Mouse (Mus musculus): ENCODE measurements around the gene Pfn3. TPM values are rescaled to one million over a fixed set of nuclear protein-coding genes. Genes with fewer than 3 reads are reported as not detected.
"Not testable (repeated sequence)": the region's sequence is repeated elsewhere in the genome, so short reads cannot be mapped to it uniquely, and the experiment has no call there.

The Pfn3 gene
- polyA plus RNA-seq, 1 experiment from 2014 or later, result not detected

DNA sequence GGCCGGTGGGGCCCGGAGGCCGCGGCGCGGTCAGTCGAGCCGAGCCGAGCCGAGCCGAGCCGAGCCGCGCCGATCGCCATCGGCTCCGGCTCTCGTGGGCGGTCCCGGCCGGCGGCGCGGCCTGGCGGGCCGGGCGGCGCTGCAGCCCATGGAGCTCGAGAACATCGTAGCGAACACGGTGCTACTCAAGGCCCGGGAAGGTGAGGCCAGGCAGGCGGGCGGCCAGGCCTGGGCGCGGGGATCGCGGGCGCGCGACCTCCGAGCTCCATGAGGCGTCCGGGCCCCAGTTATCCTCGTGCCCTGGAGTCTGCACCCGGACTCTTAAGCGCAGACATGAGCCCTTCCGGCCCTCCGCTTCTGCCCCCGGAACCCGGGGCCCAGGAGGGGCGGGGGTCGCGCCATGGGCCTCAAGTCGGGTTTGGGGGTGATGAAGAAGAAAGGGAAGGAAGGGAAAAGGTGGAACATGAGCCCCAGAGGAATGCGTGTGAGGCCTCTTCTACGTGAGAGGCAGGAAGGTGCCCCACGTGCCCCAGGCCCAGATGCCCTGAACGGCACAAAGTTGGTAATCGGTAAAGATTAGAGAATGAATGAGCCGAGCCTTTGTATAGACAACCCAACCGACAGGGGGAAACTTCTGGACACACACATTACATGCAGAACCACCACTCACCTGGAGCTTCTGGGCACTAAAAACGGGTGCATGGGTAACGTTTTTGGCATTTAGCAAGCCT, 30.5 kb upstream of the Pfn3 start:
- Histone ChIP-seq H3K27ac (no peak overlapping the region), H3K4me3 (ENCODE audit: inconsistent target) (peak overlapping the region; percentile 48), H3K36me3 (ENCODE audit: inconsistent target) (no peaks in the 10 kb centered on the region; the same call in 1 of the 2 replicates), H3K79me2 (ENCODE audit: inconsistent target) (peaks cover 32% of the 10 kb centered on the region; the same call in 1 of the 2 replicates)
- whole genome bisulfite sequencing (ENCODE audit: missing documents), result 1% methylated on average over 66 of the region's 66 CpGs

DNA sequence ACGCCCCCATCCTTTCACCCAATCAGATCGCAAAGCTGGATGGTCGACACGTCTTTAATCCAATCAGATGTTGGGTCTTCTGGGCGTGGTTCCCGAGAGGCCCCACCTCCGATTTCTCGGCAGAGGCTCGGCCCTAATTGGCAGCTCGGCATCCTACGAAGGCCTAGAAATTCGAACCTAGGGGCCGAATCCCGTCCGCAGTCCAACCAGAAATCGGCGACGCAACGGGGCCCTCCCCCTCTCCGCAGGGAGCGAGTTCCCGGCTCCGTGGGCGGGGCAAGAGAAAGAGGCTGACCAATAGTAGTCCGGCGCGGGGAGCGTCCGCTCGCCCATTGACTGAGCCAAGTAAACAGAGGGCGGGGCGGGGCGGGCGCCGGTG, 29.9 kb upstream of the Pfn3 start, which contains the start of gene Grk6:
Gene Grk6, plus strand, starts transcription at position 136 of the 379 bp plus-strand sequence.
- H3K4me3 ChIP-seq (ENCODE audit: inconsistent target), result peak within 1 kb of the TSS; percentile 52
- H3K36me3 ChIP-seq (ENCODE audit: inconsistent target), result no peaks in the 10 kb centered on the region
- peaks cover 32% of the 10 kb centered on the region; the same call in 1 of the 2 replicates for H3K79me2 ChIP-seq (ENCODE audit: inconsistent target)
- H3K27ac ChIP-seq, result peak within 1 kb of the TSS; percentile 75
- WGBS (ENCODE audit: missing documents), result 2% methylated on average over 33 of the region's 35 CpGs

DNA sequence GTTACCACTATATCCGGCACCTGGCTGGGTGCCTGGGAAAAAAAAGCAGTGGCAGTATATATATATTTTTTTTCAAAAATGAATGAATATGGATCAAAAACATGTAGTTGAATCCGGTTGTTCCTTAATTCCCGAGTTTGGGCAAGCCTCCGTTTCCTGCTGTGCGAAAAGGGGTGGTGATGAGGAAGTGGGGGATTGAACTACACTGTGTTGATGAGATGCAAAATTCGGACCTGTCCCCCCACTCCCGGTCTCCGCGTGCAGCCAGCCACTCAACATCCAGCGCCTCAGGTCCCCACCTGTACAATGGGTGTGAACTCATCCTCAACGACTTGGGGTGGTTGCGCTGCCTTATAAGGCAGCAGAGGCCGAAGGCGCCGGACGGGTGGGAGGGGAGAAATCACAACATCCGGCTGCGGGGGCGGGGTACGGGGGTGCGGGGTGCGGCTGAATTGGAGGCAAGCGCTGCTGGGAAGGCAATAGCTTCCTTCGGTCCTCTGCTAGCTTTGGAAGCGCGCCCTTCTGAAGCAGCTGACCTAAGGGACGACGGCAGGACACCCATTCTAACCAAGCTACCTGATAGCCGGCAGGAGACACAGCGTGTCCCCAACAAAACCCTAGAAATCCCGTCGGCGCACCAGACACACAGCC, 29.4 kb upstream of the Pfn3 start:
- Histone ChIP-seq H3K27ac (peak overlapping the region; percentile 75), H3K79me2 (ENCODE audit: inconsistent target) (peaks cover 32% of the 10 kb centered on the region; the same call in 1 of the 2 replicates), H3K4me3 (ENCODE audit: inconsistent target) (peak overlapping the region; percentile 52), H3K36me3 (ENCODE audit: inconsistent target) (no peaks in the 10 kb centered on the region)
- WGBS (ENCODE audit: missing documents), result 0% methylated on average over 33 of the region's 33 CpGs

DNA sequence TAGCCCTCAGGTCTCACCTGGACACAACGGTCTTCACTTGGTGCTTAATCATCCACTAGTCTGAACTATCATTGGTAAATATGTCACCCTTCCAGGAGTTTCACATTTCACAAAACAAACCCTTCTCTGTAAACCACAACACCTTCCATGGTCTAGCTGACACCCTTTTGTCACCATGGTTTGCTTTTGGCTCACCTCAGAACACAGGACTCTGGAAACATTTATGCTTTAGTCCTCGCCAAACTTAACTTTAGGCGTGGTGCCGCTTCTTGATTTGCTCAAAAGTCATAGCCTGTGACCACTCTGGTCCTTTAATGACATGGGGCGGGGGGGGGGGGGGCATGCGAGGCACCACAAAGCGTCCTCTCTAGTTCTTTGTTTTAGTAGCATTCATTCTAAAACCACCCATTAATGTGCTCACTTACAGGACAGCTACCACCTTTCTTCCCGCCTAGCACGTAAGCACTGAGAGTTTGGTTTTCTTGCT, 28.8 kb upstream of the Pfn3 start:
- Histone ChIP-seq H3K79me2 (ENCODE audit: inconsistent target) (peaks cover 29% of the 10 kb centered on the region; the same call in 1 of the 2 replicates), H3K36me3 (ENCODE audit: inconsistent target) (no peaks in the 10 kb centered on the region), H3K27ac (peak overlapping the region; percentile 75), H3K4me3 (ENCODE audit: inconsistent target) (peak overlapping the region; percentile 52)
- 28% methylated on average over 9 of the region's 9 CpGs for WGBS (ENCODE audit: missing documents)

DNA sequence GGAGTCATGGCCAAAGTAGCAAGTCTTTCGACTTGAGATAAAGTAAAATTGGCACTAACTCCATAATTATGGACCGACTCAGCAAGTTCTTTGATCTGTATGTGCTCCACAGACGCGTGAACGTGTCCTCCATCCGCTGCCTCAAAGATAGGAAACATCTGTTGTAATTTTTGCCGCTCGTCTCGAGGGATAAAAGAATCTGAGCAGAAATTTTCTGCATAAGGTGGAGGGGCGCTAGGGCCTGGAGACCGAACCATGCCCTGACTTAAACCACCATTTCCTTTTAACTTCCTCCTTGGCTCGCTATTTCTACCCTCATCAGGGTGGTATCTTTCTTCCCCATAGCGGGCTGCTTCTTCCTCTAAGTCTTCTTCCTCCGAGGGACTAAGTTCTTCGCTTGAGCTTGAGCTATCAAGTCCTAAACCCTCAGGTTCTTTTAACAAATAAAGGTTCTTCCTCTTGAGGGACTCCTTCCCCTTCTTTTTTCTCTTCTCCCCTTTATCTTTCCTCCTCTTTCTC, 22.1 kb upstream of the Pfn3 start:
- not testable (repeated sequence) for H3K79me2 ChIP-seq (ENCODE audit: inconsistent target); H3K27ac ChIP-seq; H3K4me3 ChIP-seq (ENCODE audit: inconsistent target); H3K36me3 ChIP-seq (ENCODE audit: inconsistent target)
- WGBS (ENCODE audit: missing documents), result 58% methylated on average over 9 of the region's 15 CpGs

DNA sequence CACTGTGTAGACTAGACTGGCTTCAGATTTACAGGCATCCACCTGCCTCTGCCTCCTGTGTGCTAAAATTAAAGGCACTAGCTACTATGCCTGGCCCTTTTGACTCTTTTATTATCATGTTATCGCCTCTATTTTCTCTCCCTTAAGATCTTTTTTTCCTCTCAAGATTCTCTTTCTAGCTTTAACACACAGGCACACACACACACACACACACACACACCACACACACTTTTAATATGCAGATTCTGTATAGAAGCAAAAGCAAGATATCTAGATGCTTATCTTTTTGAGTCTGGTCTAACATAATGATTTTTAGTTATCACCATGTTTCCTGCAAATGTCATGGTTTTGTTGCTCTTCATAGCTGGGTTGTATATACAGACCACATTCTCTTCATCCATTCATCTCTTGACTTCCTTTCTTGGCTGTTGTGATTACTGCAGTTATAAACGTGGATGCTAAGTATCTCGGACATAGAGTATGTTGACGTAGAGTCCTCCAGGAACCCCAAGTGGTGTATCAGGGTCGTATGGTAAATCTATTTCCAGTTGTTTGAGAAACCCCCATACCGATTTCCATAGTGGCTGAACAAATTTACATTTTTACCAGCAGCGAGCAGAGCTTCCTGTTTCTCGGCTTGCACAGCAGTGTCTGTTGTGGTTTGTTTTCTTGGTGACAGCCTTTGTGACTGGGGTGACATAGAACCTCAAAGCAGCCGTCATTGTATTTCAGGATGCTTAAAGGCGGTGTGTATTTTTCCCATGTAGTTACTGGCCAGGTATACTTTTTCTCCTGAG, 17.1 kb upstream of the Pfn3 start:
- no peaks in the 10 kb centered on the region for H3K36me3 ChIP-seq (ENCODE audit: inconsistent target)
- 0 out of 2 replicates have a peak overlapping the region, but pooled peaks have one; percentile 10 for H3K27ac ChIP-seq
- 13% methylated on average over 10 of the region's 10 CpGs for WGBS (ENCODE audit: missing documents)
- no peak overlapping the region for H3K4me3 ChIP-seq (ENCODE audit: inconsistent target)
- no peaks in the 10 kb centered on the region for H3K79me2 ChIP-seq (ENCODE audit: inconsistent target)

DNA sequence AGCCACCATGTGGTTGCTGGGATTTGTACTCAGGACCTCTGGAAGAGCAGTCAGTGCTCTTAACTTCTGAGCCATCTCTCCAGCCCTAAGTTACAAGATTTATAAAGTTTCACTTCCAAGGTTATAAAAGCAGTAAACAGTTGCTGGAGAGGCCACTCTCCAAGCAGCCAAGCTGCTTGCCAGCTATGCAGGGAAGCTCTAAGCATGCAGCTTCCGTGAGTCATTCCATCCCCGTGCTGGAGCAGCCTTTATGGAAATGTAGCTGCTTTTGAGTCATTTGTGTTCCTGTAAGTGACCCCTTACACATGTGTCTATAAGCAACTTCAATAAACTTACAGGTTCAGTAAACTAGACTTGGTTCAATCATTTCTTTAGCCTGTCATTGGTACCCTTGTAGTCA, 15.5 kb upstream of the Pfn3 start:
- no peaks in the 10 kb centered on the region for H3K36me3 ChIP-seq (ENCODE audit: inconsistent target)
- no CpG with 5 or more reads among the region's 2 CpGs for WGBS (ENCODE audit: missing documents)
- no peak overlapping the region for H3K4me3 ChIP-seq (ENCODE audit: inconsistent target)
- no peaks in the 10 kb centered on the region for H3K79me2 ChIP-seq (ENCODE audit: inconsistent target)
- no peak overlapping the region for H3K27ac ChIP-seq

DNA sequence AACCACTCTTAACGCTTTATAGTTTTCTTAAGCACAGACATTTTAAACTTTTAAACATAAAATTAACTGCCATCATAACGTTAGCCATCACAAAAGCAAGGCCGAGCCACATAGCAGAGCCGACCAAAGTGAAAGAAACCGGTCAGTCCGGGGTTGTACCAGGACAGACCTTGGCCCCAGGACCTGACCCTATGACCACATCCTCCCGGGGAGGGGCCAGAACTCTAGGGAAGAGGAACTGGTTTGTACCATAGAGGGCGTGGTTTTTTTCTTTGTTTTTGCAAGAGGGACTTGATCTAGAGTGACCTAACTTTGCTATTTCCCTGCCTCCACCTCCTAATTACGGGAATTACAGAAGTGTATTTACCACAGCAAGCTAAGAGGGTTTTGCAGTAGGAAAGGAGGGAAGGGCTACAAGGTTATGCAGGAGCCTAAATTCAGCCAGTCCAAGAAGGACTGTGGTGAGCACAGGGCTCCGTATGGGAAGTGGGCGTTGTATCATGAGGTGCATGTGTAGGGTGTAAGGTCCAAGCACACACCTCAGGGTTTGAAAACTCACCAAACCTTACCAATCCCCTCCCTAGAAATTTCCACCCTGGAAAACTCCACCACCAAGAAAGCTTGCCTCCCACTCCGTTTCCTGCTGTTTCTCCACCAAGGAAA, 14.3 kb upstream of the Pfn3 start:
- no peaks in the 10 kb centered on the region for H3K36me3 ChIP-seq (ENCODE audit: inconsistent target)
- H3K79me2 ChIP-seq (ENCODE audit: inconsistent target), result no peaks in the 10 kb centered on the region
- H3K4me3 ChIP-seq (ENCODE audit: inconsistent target), result no peak overlapping the region
- 23% methylated on average over 12 of the region's 12 CpGs for WGBS (ENCODE audit: missing documents)
- H3K27ac ChIP-seq, result peak overlapping the region; percentile 68

DNA sequence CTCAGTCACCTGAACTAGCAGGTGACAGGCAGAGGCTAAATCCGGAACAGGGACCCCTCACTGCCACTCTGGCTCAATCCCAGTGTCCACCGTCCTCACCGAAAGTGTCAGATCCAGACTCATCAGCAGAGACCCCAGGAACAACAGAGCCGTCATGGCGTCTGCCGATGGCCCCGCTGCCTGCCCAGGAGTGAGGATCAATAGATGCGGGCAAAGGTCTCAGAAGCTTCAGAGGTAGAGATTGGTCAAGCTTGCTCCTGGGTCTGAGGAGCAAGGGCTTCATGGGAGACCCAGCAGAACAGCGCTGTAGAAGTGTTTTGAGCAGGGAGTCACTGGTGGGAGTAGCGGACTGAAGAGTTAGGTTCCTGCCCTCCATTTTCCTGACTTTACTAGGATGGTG, 11.6 kb upstream of the Pfn3 start, which contains the start of gene F12:
Gene F12, minus strand, starts transcription at position 181 of the 400 bp plus-strand sequence.
- Histone ChIP-seq H3K27ac (no peak within 1 kb of the TSS), H3K79me2 (ENCODE audit: inconsistent target) (no peaks in the 10 kb centered on the region), H3K4me3 (ENCODE audit: inconsistent target) (no peak within 1 kb of the TSS), H3K36me3 (ENCODE audit: inconsistent target) (no peaks in the 10 kb centered on the region)
- 96% methylated on average over 10 of the region's 10 CpGs for WGBS (ENCODE audit: missing documents)

DNA sequence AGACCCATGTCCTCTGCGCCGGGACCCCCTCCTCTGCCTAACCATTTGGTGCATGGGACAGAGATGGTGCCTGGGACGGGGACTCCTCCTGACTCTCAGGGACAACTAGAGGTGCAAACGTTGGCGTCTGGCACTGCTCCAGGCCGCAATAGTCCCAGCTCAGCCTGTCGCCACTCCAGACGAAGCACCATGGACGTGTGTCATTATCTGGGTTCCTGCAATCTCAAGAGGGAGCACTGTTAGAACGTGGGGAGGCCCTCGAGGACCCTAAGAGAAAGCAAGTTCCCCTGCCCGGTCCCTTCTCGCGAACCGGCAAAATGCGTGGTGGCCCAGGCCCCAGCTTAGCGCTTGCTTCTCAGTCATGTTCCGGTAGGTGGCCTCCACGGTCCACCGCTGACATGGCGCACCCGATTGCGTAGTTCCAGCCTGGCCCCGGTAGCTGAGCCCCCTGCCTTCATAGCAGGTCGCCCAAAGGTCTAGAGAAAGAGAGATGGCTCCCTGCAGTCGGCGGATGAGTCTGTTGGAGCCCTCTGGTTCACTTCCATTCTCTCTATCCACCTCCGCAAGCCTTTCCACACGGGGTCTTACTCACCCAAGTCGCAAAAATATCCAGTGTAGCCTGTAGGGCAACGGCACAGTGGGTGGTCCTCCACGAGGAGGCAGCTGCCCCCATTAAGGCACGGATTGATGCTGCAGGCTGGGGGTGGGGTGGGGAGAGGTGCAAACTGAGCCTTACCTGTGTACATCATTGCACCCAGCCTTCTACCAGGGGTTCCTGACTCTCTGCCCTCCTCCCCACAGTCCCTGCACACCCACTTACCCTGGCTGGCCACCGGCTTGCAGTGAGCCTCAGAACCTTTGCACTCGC, 6.1 kb upstream of the Pfn3 start:
- Histone ChIP-seq H3K4me3 (ENCODE audit: inconsistent target) (no peak overlapping the region), H3K27ac (no peak overlapping the region), H3K36me3 (ENCODE audit: inconsistent target) (no peaks in the 10 kb centered on the region), H3K79me2 (ENCODE audit: inconsistent target) (no peaks in the 10 kb centered on the region)
- WGBS (ENCODE audit: missing documents), result 11% methylated on average over 35 of the region's 35 CpGs

DNA sequence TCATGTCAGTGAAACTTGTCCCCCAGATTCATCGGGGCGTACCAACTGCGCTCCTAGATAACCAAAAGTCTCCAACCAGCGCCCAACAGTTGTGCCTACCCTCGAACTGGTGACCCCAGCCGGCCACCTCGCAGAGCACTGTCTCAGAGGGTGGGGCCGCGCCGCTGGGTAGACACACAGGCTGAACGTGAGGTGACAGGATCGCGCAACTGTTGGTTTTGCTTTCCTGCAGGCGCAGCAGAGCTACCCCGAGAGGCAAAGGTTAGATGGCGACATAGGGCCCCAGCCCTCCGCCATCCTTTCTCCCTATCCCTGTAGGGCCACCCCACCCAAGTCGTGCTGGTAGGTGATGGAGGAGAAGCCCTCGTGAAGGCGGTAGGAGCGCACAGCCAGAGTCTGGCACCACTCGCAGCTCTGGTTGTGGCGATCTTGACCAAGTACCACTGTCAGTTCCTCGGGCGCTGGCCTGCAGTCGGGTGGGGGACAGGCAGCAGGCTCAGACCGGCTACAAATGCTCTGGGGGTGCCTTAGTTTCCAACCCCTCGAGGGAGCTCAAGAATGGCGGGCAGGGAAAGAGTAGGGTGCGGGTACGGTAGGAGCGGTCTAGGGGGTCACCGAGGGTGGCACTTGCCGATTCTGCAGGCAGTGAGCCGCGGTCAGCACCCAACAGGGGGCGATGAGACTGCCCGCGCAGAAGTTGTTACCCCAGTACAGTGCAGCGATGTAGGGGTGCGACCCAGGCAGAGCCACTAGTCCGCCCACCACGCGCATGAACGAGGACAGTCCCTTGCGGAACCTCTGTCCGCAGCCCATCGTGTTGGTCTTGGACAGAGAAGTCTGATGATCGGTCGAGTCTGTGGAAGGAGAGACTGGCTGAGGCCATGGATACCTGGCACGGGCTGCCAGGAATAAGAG, 5.2 kb upstream of the Pfn3 start:
- H3K27ac ChIP-seq, result no peak overlapping the region
- 33% methylated on average over 48 of the region's 51 CpGs for WGBS (ENCODE audit: missing documents)
- no peaks in the 10 kb centered on the region for H3K36me3 ChIP-seq (ENCODE audit: inconsistent target)
- H3K79me2 ChIP-seq (ENCODE audit: inconsistent target), result no peaks in the 10 kb centered on the region
- H3K4me3 ChIP-seq (ENCODE audit: inconsistent target), result no peak overlapping the region

DNA sequence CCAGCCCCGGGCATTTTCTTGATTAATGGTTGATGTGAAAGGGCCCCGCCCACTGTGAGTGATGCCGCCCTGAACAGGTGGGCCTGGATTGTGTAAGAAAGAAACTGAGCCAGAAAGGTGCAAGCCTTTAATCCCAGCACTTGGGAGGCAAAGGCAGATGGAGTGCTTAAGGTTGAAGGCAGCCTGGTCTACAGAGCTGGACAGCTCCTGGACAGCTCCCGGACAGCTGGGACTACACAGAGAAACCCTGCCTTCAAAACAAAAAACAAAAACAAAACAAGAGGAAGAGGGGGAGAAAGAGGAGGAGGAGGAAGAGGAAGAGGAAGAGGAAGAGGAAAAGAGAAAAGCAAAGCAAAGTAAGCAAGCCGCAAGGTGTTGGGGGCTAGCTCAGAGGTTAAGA, 4.1 kb upstream of the Pfn3 start:
- 86% methylated on average over 3 of the region's 5 CpGs for WGBS (ENCODE audit: missing documents)
- Histone ChIP-seq H3K79me2 (ENCODE audit: inconsistent target) (no peaks in the 10 kb centered on the region), H3K27ac (no peak overlapping the region), H3K36me3 (ENCODE audit: inconsistent target) (no peaks in the 10 kb centered on the region), H3K4me3 (ENCODE audit: inconsistent target) (no peak overlapping the region)

Measured in macrophage (primary cell).